Mouse (Mus musculus) brain, embryonic 14.5 days (tissue): ENCODE data around the gene Btbd9.

Experiments used
- CTCF ChIP-seq: fragments of 200-500 bp; IDR thresholded peaks from 2 replicates; pipeline ENCODE4 v1.5.1; 2012; ENCODE audit warnings: inconsistent platforms, mild to moderate bottlenecking, moderate library complexity, borderline replicate concordance; ENCODE audit not compliant: insufficient read depth, insufficient read length; ENCODE audit errors: extremely low read depth
- POLR2A ChIP-seq: fragments of 200-500 bp; IDR thresholded peaks from 2 replicates; pipeline ENCODE4 v1.6.1; 2012; ENCODE audit warnings: mild to moderate bottlenecking, inconsistent platforms, borderline replicate concordance; ENCODE audit not compliant: poor library complexity, insufficient read depth, insufficient read length, severe bottlenecking; ENCODE audit errors: extremely low read depth

GRCm38 (mm10) chr17:30558623-30559022, 17.7 kb downstream of the Btbd9 start:
- TF ChIP-seq CTCF (no peak), POLR2A (no peak)
